Mouse (Mus musculus): Measurements from ENCODE around the gene Cnot11. TPM values are rescaled to one million over a fixed set of nuclear protein-coding genes. Genes with fewer than 3 reads are reported as not detected.

Gene Cnot11
- polyA plus RNA-seq, 1 experiment = 37.3 TPM

- 53% methylated on average over 17 of the region's 17 CpGs for WGBS
- TF ChIP-seq CTCF (IDR thresholded peaks at IDR 0.05; ENCODE audit: borderline replicate concordance, control insufficient read depth, extremely low read depth, insufficient read depth, low read length, poor library complexity) = no peak
- no peak for TF ChIP-seq POLR2A (IDR thresholded peaks at IDR 0.05; ENCODE audit: control insufficient read depth, extremely low read depth, insufficient read depth, low read length, poor library complexity)
- peak; percentile 13 for DNase-seq
- no peak overlapping the region for H3K4me3 ChIP-seq (ENCODE audit: control insufficient read depth, insufficient read depth, low read length)
- no peaks in the 10 kb centered on the region for H3K36me3 ChIP-seq (ENCODE audit: control insufficient read depth, insufficient read depth, low read length)
- no peak overlapping the region for H3K27ac ChIP-seq (ENCODE audit: control insufficient read depth, insufficient read depth, low read length)
- H3K27me3 ChIP-seq (ENCODE audit: control insufficient read depth, insufficient read depth, low read length) = no peaks in the 10 kb centered on the region
- H3K4me1 ChIP-seq (replicated peaks; ENCODE audit: control insufficient read depth, insufficient read depth, low read length) = peaks cover 8% of the 10 kb centered on the region; the same call in 1 of the 2 replicates
Observed at GRCm38 (mm10) chr1:39502817-39503633, 31.8 kb upstream of the Cnot11 start.

DNA sequence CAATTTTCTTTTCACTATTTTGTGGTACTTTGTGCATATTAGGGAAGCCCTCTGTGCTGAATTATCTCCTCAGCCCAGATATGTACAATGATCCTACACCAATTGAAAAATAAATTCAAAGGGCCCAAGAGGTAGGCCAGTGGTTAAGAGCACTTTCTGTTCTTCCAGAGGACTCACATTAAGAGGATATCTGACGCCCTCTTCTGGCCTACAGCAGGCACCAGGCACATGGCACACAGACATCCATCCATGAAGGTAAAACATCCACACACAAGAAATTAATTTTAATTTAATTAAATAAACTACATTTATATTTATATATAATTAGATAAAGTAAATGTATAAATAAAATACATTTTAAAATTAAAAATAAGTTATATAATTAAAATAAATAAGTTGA is 30.5 kb upstream of the Cnot11 start:
- peak; percentile 17 for DNase-seq
- no peaks in the 10 kb centered on the region for H3K27me3 ChIP-seq (ENCODE audit: control insufficient read depth, insufficient read depth, low read length)
- H3K4me3 ChIP-seq (ENCODE audit: control insufficient read depth, insufficient read depth, low read length) = no peak overlapping the region
- peaks cover 8% of the 10 kb centered on the region; the same call in 1 of the 2 replicates for H3K4me1 ChIP-seq (replicated peaks; ENCODE audit: control insufficient read depth, insufficient read depth, low read length)
- no peak for TF ChIP-seq POLR2A (IDR thresholded peaks at IDR 0.05; ENCODE audit: control insufficient read depth, extremely low read depth, insufficient read depth, low read length, poor library complexity)
- TF ChIP-seq CTCF (IDR thresholded peaks at IDR 0.05; ENCODE audit: borderline replicate concordance, control insufficient read depth, extremely low read depth, insufficient read depth, low read length, poor library complexity) = no peak
- H3K36me3 ChIP-seq (ENCODE audit: control insufficient read depth, insufficient read depth, low read length) = no peaks in the 10 kb centered on the region
- H3K27ac ChIP-seq (ENCODE audit: control insufficient read depth, insufficient read depth, low read length) = no peak overlapping the region
- 11% methylated on average over 1 of the region's 1 CpGs for WGBS

GRCm38 (mm10) chr1:39505600-39505999 is 29.2 kb upstream of the Cnot11 start:
- Histone ChIP-seq H3K4me3 (ENCODE audit: control insufficient read depth, insufficient read depth, low read length) (no peak overlapping the region), H3K27me3 (ENCODE audit: control insufficient read depth, insufficient read depth, low read length) (no peaks in the 10 kb centered on the region), H3K36me3 (ENCODE audit: control insufficient read depth, insufficient read depth, low read length) (no peaks in the 10 kb centered on the region), H3K4me1 (replicated peaks; ENCODE audit: control insufficient read depth, insufficient read depth, low read length) (peaks cover 8% of the 10 kb centered on the region; the same call in 1 of the 2 replicates), H3K27ac (ENCODE audit: control insufficient read depth, insufficient read depth, low read length) (no peak overlapping the region)
- TF ChIP-seq POLR2A (IDR thresholded peaks at IDR 0.05; ENCODE audit: control insufficient read depth, extremely low read depth, insufficient read depth, low read length, poor library complexity) (no peak), CTCF (IDR thresholded peaks at IDR 0.05; ENCODE audit: borderline replicate concordance, control insufficient read depth, extremely low read depth, insufficient read depth, low read length, poor library complexity) (no peak)
- 50% methylated on average over 9 of the region's 9 CpGs for WGBS
- no peak for DNase-seq

- Histone ChIP-seq H3K4me1 (replicated peaks; ENCODE audit: control insufficient read depth, insufficient read depth, low read length) (no peaks in the 10 kb centered on the region), H3K36me3 (ENCODE audit: control insufficient read depth, insufficient read depth, low read length) (no peaks in the 10 kb centered on the region), H3K27ac (ENCODE audit: control insufficient read depth, insufficient read depth, low read length) (no peak overlapping the region), H3K27me3 (ENCODE audit: control insufficient read depth, insufficient read depth, low read length) (no peaks in the 10 kb centered on the region), H3K4me3 (ENCODE audit: control insufficient read depth, insufficient read depth, low read length) (no peak overlapping the region)
- 94% methylated on average over 8 of the region's 8 CpGs for WGBS
- TF ChIP-seq POLR2A (IDR thresholded peaks at IDR 0.05; ENCODE audit: control insufficient read depth, extremely low read depth, insufficient read depth, low read length, poor library complexity) (no peak), CTCF (IDR thresholded peaks at IDR 0.05; ENCODE audit: borderline replicate concordance, control insufficient read depth, extremely low read depth, insufficient read depth, low read length, poor library complexity) (no peak)
- no peak for DNase-seq
Observed at GRCm38 (mm10) chr1:39511775-39512174, 23.0 kb upstream of the Cnot11 start.

DNA sequence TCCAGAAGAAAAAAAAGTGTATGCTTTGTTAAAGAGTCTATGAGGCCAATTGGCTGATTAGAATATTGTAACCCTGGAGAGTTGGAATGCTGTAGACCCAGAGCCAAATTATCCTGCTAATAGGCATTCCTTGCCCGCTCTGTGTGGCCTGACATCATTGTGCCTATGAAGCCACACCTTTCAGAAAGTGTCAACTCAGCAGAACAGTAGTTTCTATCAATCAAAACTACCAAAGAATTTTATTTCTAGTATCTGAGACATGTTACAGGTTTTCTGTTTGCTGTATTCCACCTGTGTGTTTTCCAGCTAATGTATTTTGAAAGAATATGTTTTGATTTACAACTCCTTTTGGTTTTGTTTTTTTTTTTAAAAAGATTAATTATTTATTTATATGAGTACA is 22.6 kb upstream of the Cnot11 start:
- H3K4me1 ChIP-seq (replicated peaks; ENCODE audit: control insufficient read depth, insufficient read depth, low read length) = no peaks in the 10 kb centered on the region
- no peak overlapping the region for H3K27ac ChIP-seq (ENCODE audit: control insufficient read depth, insufficient read depth, low read length)
- H3K27me3 ChIP-seq (ENCODE audit: control insufficient read depth, insufficient read depth, low read length) = no peaks in the 10 kb centered on the region
- no peaks in the 10 kb centered on the region for H3K36me3 ChIP-seq (ENCODE audit: control insufficient read depth, insufficient read depth, low read length)
- no peak for DNase-seq
- TF ChIP-seq POLR2A (IDR thresholded peaks at IDR 0.05; ENCODE audit: control insufficient read depth, extremely low read depth, insufficient read depth, low read length, poor library complexity) = no peak
- no peak for TF ChIP-seq CTCF (IDR thresholded peaks at IDR 0.05; ENCODE audit: borderline replicate concordance, control insufficient read depth, extremely low read depth, insufficient read depth, low read length, poor library complexity)
- WGBS = 92% methylated on average over 1 of the region's 1 CpGs
- H3K4me3 ChIP-seq (ENCODE audit: control insufficient read depth, insufficient read depth, low read length) = no peak overlapping the region

DNA sequence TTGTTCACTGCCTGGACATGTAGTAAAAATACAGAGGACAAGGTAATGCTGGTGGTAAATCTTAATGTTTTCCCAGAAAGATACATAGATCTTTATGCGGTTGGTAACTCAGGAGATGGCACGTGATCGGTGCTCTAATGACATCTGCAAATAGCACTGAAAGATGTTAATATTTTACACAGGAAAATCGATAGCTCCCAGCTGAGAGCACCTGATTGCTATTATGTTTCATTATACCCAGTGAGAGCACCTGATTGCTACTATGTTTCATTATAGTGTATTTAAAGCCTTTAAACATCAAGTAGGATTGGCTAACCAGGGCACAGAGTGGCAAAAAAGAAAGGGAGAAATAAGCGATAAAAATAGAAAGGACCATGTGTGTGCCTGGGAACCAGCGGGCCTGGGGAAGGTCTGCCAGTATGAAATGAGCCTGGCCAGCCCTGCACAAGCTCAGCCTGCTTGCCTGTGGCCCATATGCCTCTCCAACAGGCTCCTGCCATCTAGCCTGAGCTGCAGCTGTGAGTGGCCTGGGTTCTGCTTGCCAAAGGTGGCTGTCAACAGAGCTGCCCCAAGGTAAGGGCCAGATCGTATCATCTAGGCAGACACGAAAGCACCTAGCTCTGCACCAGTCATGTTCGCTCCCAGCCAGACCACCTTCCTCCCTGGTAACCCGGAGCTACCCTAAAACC is 19.3 kb upstream of the Cnot11 start:
- TF ChIP-seq POLR2A (IDR thresholded peaks at IDR 0.05; ENCODE audit: control insufficient read depth, extremely low read depth, insufficient read depth, low read length, poor library complexity) = no peak
- no peak for TF ChIP-seq CTCF (IDR thresholded peaks at IDR 0.05; ENCODE audit: borderline replicate concordance, control insufficient read depth, extremely low read depth, insufficient read depth, low read length, poor library complexity)
- DNase-seq = no peak
- 95% methylated on average over 10 of the region's 10 CpGs for WGBS

More for the DNA sequence above, 19.3 kb upstream of the Cnot11 start:
- no peaks in the 10 kb centered on the region for H3K36me3 ChIP-seq (ENCODE audit: control insufficient read depth, insufficient read depth, low read length)
- no peaks in the 10 kb centered on the region for H3K27me3 ChIP-seq (ENCODE audit: control insufficient read depth, insufficient read depth, low read length)
- no peak overlapping the region for H3K27ac ChIP-seq (ENCODE audit: control insufficient read depth, insufficient read depth, low read length)
- H3K4me3 ChIP-seq (ENCODE audit: control insufficient read depth, insufficient read depth, low read length) = no peak overlapping the region
- H3K4me1 ChIP-seq (replicated peaks; ENCODE audit: control insufficient read depth, insufficient read depth, low read length) = no peaks in the 10 kb centered on the region

Data from thymus, adult 2 months (tissue).